Mouse (Mus musculus): ENCODE measurements around the gene Krtap4-7. TPM values are rescaled to one million over a fixed set of nuclear protein-coding genes. Genes with fewer than 3 reads are reported as not detected.

Krtap4-7 gene
- polyA plus RNA-seq, 1 experiment from 2014 or later, result not detected

DNA sequence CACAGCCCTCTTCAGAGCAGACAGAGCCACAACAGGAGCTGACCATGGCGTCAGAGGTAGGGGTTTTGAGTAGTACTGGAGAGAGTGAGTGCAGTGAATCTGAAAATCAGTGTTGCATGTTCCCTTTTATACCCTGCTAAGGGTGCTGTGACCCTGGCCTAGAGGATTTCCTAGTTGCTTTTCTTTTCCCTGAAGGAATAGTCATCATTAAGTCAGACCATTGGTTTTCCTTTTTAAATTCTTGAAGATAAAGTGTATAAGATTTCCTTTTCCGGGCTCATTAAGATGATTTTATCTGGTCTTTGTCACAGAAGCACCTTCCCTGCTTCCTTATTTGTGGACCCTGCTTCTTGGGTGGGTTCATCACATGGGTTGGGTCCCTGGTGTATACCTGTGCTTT is 6.2 kb upstream of the Krtap4-7 start, which contains the start of gene Gm11555:
TSS of gene Gm11555 (minus strand) at position 101 of the 400 bp plus-strand sequence.
- no peaks in the 10 kb centered on the region for H3K9me3 ChIP-seq (ENCODE audit: control insufficient read depth, low read length)
- H3K4me1 ChIP-seq (ENCODE audit: control insufficient read depth, insufficient read depth, low read length), result no peaks in the 10 kb centered on the region
- WGBS, result 84% methylated on average over 2 of the region's 2 CpGs
- no peak within 1 kb of the TSS for H3K27ac ChIP-seq (replicated peaks; ENCODE audit: low read depth, low read length)
- H3K9ac ChIP-seq (replicated peaks; ENCODE audit: low read length), result no peak within 1 kb of the TSS
- no peaks in the 10 kb centered on the region for H3K36me3 ChIP-seq (ENCODE audit: control insufficient read depth, insufficient read depth, low read length)
- H3K4me2 ChIP-seq (ENCODE audit: low read length), result no peak within 1 kb of the TSS
- DNase-seq (no peak), ATAC-seq (ENCODE audit: low FRiP score, low TSS enrichment) (no peak)
- H3K4me3 ChIP-seq (replicated peaks; ENCODE audit: low read depth, low read length), result no peak within 1 kb of the TSS
- H3K27me3 ChIP-seq (ENCODE audit: control insufficient read depth, insufficient read depth, low read length), result no peaks in the 10 kb centered on the region

DNA sequence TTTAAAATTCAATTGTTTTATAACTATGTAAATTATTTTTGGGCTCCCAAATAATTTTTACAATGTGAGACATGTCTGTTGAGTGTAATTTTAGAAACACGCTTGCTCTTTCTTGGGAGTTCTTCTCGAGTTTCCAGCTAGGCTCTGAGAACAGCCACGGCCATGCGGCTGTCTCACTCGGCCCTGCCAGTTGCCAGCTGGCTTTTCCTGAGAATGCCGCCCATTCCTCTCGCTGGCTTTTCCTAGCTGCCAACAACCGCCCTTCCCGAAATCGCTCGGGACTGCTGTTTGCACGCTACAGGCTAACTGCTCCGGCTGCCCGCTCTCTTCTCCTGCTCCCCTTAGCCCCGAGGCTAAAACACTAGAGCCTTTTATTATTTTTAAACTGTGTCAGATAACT is 2.6 kb upstream of the Krtap4-7 start:
- 90% methylated on average over 15 of the region's 15 CpGs for WGBS
- H3K36me3 ChIP-seq (ENCODE audit: control insufficient read depth, insufficient read depth, low read length), result no peaks in the 10 kb centered on the region
- no peak for DNase-seq

DNA sequence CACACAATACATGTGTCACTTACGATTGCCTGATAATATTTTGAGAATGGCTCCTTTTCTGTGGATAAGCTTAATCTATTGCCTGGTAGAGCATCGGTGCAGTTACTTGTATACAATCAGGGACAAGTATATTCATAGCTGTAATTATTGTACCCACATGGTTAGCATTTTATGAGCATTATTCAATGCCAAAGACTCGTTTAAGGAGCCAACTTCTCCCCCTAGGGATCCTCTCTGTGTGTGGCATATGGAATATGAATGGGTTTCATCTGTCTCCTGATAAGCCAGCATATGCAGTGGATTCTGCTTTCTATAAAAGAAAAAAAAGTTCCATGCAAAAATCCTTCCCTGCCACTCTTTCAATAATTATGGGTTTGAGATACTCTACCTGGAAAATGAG is 462 bp upstream of the Krtap4-7 start:
- H3K9ac ChIP-seq (replicated peaks; ENCODE audit: low read length), result no peak overlapping the region
- ATAC-seq (ENCODE audit: low FRiP score, low TSS enrichment), result no peak
- H3K9me3 ChIP-seq (ENCODE audit: control insufficient read depth, low read length), result no peaks in the 10 kb centered on the region
- no peak overlapping the region for H3K4me3 ChIP-seq (replicated peaks; ENCODE audit: low read depth, low read length)
- no peak overlapping the region for H3K27ac ChIP-seq (replicated peaks; ENCODE audit: low read depth, low read length)
- H3K36me3 ChIP-seq (ENCODE audit: control insufficient read depth, insufficient read depth, low read length), result no peaks in the 10 kb centered on the region
- no peaks in the 10 kb centered on the region for H3K27me3 ChIP-seq (ENCODE audit: control insufficient read depth, insufficient read depth, low read length)
- WGBS, result 78% methylated on average over 3 of the region's 3 CpGs
- DNase-seq, result no peak
- H3K4me2 ChIP-seq (ENCODE audit: low read length), result no peak overlapping the region
- H3K4me1 ChIP-seq (ENCODE audit: control insufficient read depth, insufficient read depth, low read length), result no peaks in the 10 kb centered on the region

More for the DNA sequence above, 2.6 kb upstream of the Krtap4-7 start:
- no peak overlapping the region for H3K27ac ChIP-seq (replicated peaks; ENCODE audit: low read depth, low read length)
- no peak overlapping the region for H3K4me2 ChIP-seq (ENCODE audit: low read length)
- ATAC-seq (ENCODE audit: low FRiP score, low TSS enrichment), result no peak
- H3K4me3 ChIP-seq (replicated peaks; ENCODE audit: low read depth, low read length), result no peak overlapping the region
- H3K4me1 ChIP-seq (ENCODE audit: control insufficient read depth, insufficient read depth, low read length), result no peaks in the 10 kb centered on the region
- no peaks in the 10 kb centered on the region for H3K9me3 ChIP-seq (ENCODE audit: control insufficient read depth, low read length)
- no peak overlapping the region for H3K9ac ChIP-seq (replicated peaks; ENCODE audit: low read length)
- no peaks in the 10 kb centered on the region for H3K27me3 ChIP-seq (ENCODE audit: control insufficient read depth, insufficient read depth, low read length)

DNA sequence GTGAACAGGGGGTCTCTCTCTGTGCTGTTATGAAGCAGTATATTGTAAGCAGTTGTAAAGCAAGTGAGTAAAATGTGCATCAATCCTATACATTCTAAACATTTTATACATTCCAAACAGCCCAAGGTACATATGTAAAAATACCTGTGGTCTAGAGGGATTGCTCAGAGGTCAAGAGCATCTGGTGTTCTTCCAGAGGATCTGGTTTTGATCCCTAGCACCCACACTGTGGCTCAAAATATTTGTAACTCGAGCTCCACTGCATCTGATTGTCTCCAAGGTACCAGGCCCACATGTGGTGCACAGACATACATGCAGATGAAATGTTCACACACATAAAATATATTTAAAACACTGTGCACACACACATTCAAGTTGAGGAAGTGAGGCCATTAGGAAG is 3.0 kb downstream of the Krtap4-7 start:
- no peak for ATAC-seq (ENCODE audit: low FRiP score, low TSS enrichment)
- Histone ChIP-seq H3K27me3 (ENCODE audit: control insufficient read depth, insufficient read depth, low read length) (no peaks in the 10 kb centered on the region), H3K9ac (replicated peaks; ENCODE audit: low read length) (no peak overlapping the region), H3K4me1 (ENCODE audit: control insufficient read depth, insufficient read depth, low read length) (no peaks in the 10 kb centered on the region), H3K9me3 (ENCODE audit: control insufficient read depth, low read length) (no peaks in the 10 kb centered on the region), H3K27ac (replicated peaks; ENCODE audit: low read depth, low read length) (no peak overlapping the region), H3K4me3 (replicated peaks; ENCODE audit: low read depth, low read length) (no peak overlapping the region), H3K36me3 (ENCODE audit: control insufficient read depth, insufficient read depth, low read length) (no peaks in the 10 kb centered on the region), H3K4me2 (ENCODE audit: low read length) (no peak overlapping the region)
- 45% methylated on average over 1 of the region's 1 CpGs for WGBS
- DNase-seq, result no peak

DNA sequence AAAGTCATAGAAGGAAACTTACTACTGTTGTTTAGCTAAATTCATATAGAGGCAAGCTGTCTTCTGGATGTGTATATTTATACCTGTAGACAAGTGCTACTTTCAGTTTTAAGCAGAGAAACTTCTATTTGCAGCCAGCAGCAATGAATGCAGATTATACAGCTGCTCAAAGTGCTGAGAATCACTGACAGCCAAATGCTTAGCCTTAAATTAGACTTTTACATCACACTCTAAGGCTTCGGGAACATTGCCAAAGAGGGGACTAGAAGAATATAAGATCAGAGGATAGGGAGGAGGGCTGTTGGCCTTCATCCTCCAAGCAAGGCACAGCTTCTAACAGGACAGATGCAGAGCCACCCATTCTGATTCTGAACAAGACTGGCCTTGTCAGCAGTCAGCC is 6.8 kb downstream of the Krtap4-7 start:
- DNase-seq, result no peak
- 67% methylated on average over 1 of the region's 1 CpGs for WGBS
- no peaks in the 10 kb centered on the region for H3K36me3 ChIP-seq (ENCODE audit: control insufficient read depth, insufficient read depth, low read length)

DNA sequence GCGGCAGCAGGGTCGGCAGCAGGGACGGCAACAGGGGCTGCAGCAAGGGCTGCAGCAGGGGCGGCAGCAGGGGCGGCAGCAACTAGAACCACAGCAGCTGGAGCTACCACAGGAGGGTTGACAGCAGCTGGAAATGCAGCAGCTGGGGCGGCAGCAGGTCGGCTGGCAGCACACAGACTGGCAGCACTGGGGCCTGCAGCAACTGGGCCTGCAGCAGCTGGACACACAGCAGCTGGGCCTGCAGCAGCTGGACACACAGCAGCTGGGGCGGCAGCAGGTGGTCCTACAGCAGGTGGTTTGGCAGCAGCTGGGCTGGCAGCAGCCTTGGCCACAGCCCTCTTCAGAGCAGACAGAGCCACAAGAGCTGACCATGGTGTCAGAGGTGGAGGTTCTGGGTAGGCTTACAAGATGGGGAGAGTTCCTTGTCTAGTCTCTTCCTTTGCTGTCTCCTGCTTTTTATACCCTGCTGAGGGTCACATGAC is 9.2 kb downstream of the Krtap4-7 start, which contains the start of gene Krtap4-2:
TSS of gene Krtap4-2 (minus strand) at position 432 of the 482 bp plus-strand sequence.
- WGBS, result 33% methylated on average over 8 of the region's 8 CpGs
- no peak within 1 kb of the TSS for H3K9ac ChIP-seq (replicated peaks; ENCODE audit: low read length)
- no peaks in the 10 kb centered on the region for H3K9me3 ChIP-seq (ENCODE audit: control insufficient read depth, low read length)
- no peak within 1 kb of the TSS for H3K27ac ChIP-seq (replicated peaks; ENCODE audit: low read depth, low read length)
- H3K4me2 ChIP-seq (ENCODE audit: low read length), result no peak within 1 kb of the TSS
- no peak for ATAC-seq (ENCODE audit: low FRiP score, low TSS enrichment)
- no peaks in the 10 kb centered on the region for H3K4me1 ChIP-seq (ENCODE audit: control insufficient read depth, insufficient read depth, low read length)
- no peaks in the 10 kb centered on the region for H3K36me3 ChIP-seq (ENCODE audit: control insufficient read depth, insufficient read depth, low read length)
- DNase-seq, result no peak
- no peaks in the 10 kb centered on the region for H3K27me3 ChIP-seq (ENCODE audit: control insufficient read depth, insufficient read depth, low read length)
- H3K4me3 ChIP-seq (replicated peaks; ENCODE audit: low read depth, low read length), result no peak within 1 kb of the TSS

More for the DNA sequence above, 6.8 kb downstream of the Krtap4-7 start:
- no peak overlapping the region for H3K27ac ChIP-seq (replicated peaks; ENCODE audit: low read depth, low read length)
- ATAC-seq (ENCODE audit: low FRiP score, low TSS enrichment), result no peak
- no peak overlapping the region for H3K4me3 ChIP-seq (replicated peaks; ENCODE audit: low read depth, low read length)
- no peaks in the 10 kb centered on the region for H3K9me3 ChIP-seq (ENCODE audit: control insufficient read depth, low read length)
- H3K4me2 ChIP-seq (ENCODE audit: low read length), result no peak overlapping the region
- no peak overlapping the region for H3K9ac ChIP-seq (replicated peaks; ENCODE audit: low read length)
- H3K4me1 ChIP-seq (ENCODE audit: control insufficient read depth, insufficient read depth, low read length), result no peaks in the 10 kb centered on the region
- no peaks in the 10 kb centered on the region for H3K27me3 ChIP-seq (ENCODE audit: control insufficient read depth, insufficient read depth, low read length)

DNA sequence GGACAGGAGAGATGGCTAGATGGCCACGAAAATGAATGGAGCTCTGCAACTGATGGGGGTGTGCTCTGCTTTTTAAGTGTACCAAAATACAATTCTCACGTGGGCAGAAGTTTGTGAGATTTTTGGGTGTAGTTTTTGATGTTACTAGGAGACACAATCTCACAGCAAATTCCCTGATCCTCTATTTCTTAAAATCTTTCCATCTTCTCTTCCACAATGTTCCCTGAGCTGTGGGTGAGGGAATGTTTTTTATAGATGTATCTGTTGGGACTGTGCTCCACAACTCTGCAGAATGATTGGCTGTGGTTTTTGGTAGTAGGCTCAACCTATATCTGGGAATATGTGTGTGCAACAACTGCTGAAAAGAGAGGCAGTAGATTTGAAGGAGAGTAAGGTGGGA is 10.6 kb downstream of the Krtap4-7 start:
- Histone ChIP-seq H3K36me3 (ENCODE audit: control insufficient read depth, insufficient read depth, low read length) (no peaks in the 10 kb centered on the region), H3K9ac (replicated peaks; ENCODE audit: low read length) (no peak overlapping the region), H3K27me3 (ENCODE audit: control insufficient read depth, insufficient read depth, low read length) (no peaks in the 10 kb centered on the region), H3K27ac (replicated peaks; ENCODE audit: low read depth, low read length) (no peak overlapping the region), H3K9me3 (ENCODE audit: control insufficient read depth, low read length) (no peaks in the 10 kb centered on the region), H3K4me1 (ENCODE audit: control insufficient read depth, insufficient read depth, low read length) (no peaks in the 10 kb centered on the region), H3K4me3 (replicated peaks; ENCODE audit: low read depth, low read length) (no peak overlapping the region), H3K4me2 (ENCODE audit: low read length) (no peak overlapping the region)
- 86% methylated on average over 2 of the region's 2 CpGs for WGBS
- no peak for ATAC-seq (ENCODE audit: low FRiP score, low TSS enrichment)
- DNase-seq, result no peak

DNA sequence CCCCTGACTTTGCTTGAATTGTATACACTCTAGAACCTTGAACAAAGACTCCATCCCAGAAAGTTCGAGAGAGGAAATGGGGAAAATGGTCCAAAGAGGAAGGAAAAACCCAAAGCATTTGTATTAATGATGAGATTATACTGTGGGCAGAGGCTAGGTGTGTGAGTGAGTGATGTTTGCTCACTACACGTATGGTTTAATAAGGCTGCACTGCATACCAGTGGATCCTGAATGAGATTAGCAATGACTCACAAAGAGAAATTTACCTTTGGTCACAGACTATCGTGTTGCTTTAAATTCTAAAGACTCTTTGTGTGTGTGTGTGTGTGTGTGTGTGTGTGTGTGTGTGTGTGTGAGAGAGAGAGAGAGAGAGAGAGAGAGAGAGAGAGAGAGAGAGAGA is 13.0 kb downstream of the Krtap4-7 start:
- no peak for ATAC-seq (ENCODE audit: low FRiP score, low TSS enrichment)

DNA sequence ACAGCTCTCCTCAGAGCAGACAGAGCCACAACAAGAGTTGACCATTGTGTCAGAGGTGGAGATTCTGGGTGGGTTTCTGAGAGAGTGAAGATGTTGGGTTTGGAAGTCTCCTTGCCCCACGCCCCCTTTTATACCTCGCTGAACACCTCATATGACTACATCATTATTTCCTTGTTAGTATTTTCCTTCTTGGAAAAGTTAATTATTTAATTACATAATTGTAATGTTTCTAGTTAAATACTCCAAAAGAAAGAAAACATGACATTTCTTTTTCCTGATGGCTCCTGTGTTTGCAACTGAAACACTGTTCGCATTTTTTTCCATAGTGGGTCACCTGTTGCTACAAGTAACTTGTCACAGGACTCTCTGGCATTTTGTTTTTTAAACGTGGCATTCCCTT is 15.8 kb downstream of the Krtap4-7 start, which contains the start of gene Krtap4-1:
TSS of gene Krtap4-1 (minus strand) at position 101 of the 400 bp plus-strand sequence.
- no peak within 1 kb of the TSS for H3K9ac ChIP-seq (replicated peaks; ENCODE audit: low read length)
- ATAC-seq (ENCODE audit: low FRiP score, low TSS enrichment) (no peak), DNase-seq (no peak)
- no peaks in the 10 kb centered on the region for H3K27me3 ChIP-seq (ENCODE audit: control insufficient read depth, insufficient read depth, low read length)
- WGBS, result 85% methylated on average over 4 of the region's 4 CpGs
- no peak within 1 kb of the TSS for H3K4me2 ChIP-seq (ENCODE audit: low read length)
- H3K4me1 ChIP-seq (ENCODE audit: control insufficient read depth, insufficient read depth, low read length), result no peaks in the 10 kb centered on the region
- H3K4me3 ChIP-seq (replicated peaks; ENCODE audit: low read depth, low read length), result no peak within 1 kb of the TSS
- H3K36me3 ChIP-seq (ENCODE audit: control insufficient read depth, insufficient read depth, low read length), result no peaks in the 10 kb centered on the region
- H3K27ac ChIP-seq (replicated peaks; ENCODE audit: low read depth, low read length), result no peak within 1 kb of the TSS
- H3K9me3 ChIP-seq (ENCODE audit: control insufficient read depth, low read length), result no peaks in the 10 kb centered on the region

More for the DNA sequence above, 13.0 kb downstream of the Krtap4-7 start:
- H3K36me3 ChIP-seq (ENCODE audit: control insufficient read depth, insufficient read depth, low read length), result no peaks in the 10 kb centered on the region
- H3K27ac ChIP-seq (replicated peaks; ENCODE audit: low read depth, low read length), result no peak overlapping the region
- 84% methylated on average over 3 of the region's 3 CpGs for WGBS
- no peak overlapping the region for H3K4me3 ChIP-seq (replicated peaks; ENCODE audit: low read depth, low read length)
- H3K27me3 ChIP-seq (ENCODE audit: control insufficient read depth, insufficient read depth, low read length), result no peaks in the 10 kb centered on the region
- H3K9me3 ChIP-seq (ENCODE audit: control insufficient read depth, low read length), result no peaks in the 10 kb centered on the region
- DNase-seq, result no peak
- H3K4me2 ChIP-seq (ENCODE audit: low read length), result no peak overlapping the region
- H3K4me1 ChIP-seq (ENCODE audit: control insufficient read depth, insufficient read depth, low read length), result no peaks in the 10 kb centered on the region
- H3K9ac ChIP-seq (replicated peaks; ENCODE audit: low read length), result no peak overlapping the region

Measured in midbrain, embryonic 14.5 days (tissue).